Comparison of ENCODE assay signal across 11 mouse cellular contexts in the genomic region with DNA sequence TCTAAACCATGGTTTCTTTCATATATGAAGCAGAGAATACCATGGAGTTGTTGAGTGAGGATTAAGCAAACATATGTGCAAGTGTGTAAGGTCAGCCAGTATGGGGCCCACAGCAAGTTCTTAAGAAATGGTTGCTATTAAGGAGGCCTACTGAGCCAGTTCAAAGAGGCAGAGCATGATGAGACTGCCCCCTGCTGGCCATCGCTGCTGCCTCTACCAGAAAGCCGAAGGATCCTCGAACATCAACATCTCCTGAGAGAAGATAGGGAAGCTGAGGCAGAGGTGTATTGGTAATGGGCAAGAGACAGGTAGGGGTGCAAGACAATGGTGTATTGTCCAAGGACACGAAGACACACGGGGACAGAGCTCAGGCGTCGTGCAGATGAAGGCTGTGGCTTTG. TPM values are rescaled to one million over a fixed set of nuclear protein-coding genes. Genes with fewer than 3 reads are reported as not detected.
A peak's percentile ranks its signal among the peaks of the same experiment; 100 is the strongest.
DNase-seq lines count a peak whose midpoint lies in the region; ATAC-seq lines count a peak whose summit lies in the region.
"Had no signal": no experiment of that assay in that cellular context is flagged by ENCODE, and none has a peak within 500 bp of the region (broad histone marks: within the 10 kb centered on the region; RNA-seq: fewer than 3 reads in every experiment).

No protein-coding gene starts in this region.

- peak; percentile 82 for DNase-seq in forebrain, embryonic 11.5 days (ENCODE audit: low spot score)
- peak; percentile 49 for DNase-seq in 3T3-L1 (ENCODE audit: low read depth, low spot score)
- peak; percentile 67 to 76 for DNase-seq in adrenal gland, postnatal 36 days
- peak; percentile 25 for DNase-seq in embryonic facial prominence, embryonic 14.5 days (ENCODE audit: low spot score)
- DNase-seq in layer of hippocampus, adult 11-12 months (ENCODE audit: low spot score): peak; percentile 69
- DNase-seq in lung, postnatal 14 days: peak; percentile 53
- peak; percentile 27 for DNase-seq in thymus, postnatal 0 days (ENCODE audit: low spot score)

- no peaks in the 10 kb centered on the region for H3K27me3 ChIP-seq in forebrain, embryonic 11.5 days (ENCODE audit: control insufficient read depth, insufficient read depth, low read length)
- H3K27me3 ChIP-seq in forebrain, embryonic 13.5 days: no peaks in the 10 kb centered on the region
- no peaks in the 10 kb centered on the region for H3K27me3 ChIP-seq in embryonic facial prominence, embryonic 14.5 days (replicated peaks; ENCODE audit: control insufficient read depth, insufficient read depth, low read length)
- H3K27me3 ChIP-seq: hindbrain, embryonic 15.5 days; neural tube, embryonic 13.5 days had no signal

- ATAC-seq in forebrain, embryonic 11.5 days (replicated peaks; ENCODE audit: low FRiP score): no peak
- ATAC-seq in forebrain, embryonic 13.5 days: no peak
- ATAC-seq in embryonic facial prominence, embryonic 14.5 days (ENCODE audit: low read depth): no peak
- ATAC-seq: Patski had no signal

- H3K4me1 ChIP-seq in forebrain, embryonic 11.5 days (replicated peaks; ENCODE audit: control insufficient read depth, insufficient read depth, low read length): no peaks in the 10 kb centered on the region; the same call in 1 of the 2 replicates
- H3K4me1 ChIP-seq in forebrain, embryonic 13.5 days: peaks cover 18% of the 10 kb centered on the region; the same call in 1 of the 2 replicates
- H3K4me1 ChIP-seq in embryonic facial prominence, embryonic 14.5 days (ENCODE audit: control insufficient read depth, insufficient read depth, low read length): no peaks in the 10 kb centered on the region

- H3K9ac ChIP-seq in forebrain, embryonic 11.5 days (ENCODE audit: low read length): no peak overlapping the region
- H3K9ac ChIP-seq in forebrain, embryonic 13.5 days: no peak overlapping the region
- no peak overlapping the region for H3K9ac ChIP-seq in embryonic facial prominence, embryonic 14.5 days (ENCODE audit: low read depth, low read length)
- H3K9ac ChIP-seq: hindbrain, embryonic 15.5 days; neural tube, embryonic 13.5 days had no signal

- H3K4me2 ChIP-seq in forebrain, embryonic 11.5 days (ENCODE audit: low read depth, low read length, severe bottlenecking): no peak overlapping the region
- no peak overlapping the region for H3K4me2 ChIP-seq in forebrain, embryonic 13.5 days
- no peak overlapping the region for H3K4me2 ChIP-seq in embryonic facial prominence, embryonic 14.5 days (ENCODE audit: low read depth, low read length)
- H3K4me2 ChIP-seq: hindbrain, embryonic 15.5 days; neural tube, embryonic 13.5 days had no signal

- H3K9me3 ChIP-seq in forebrain, embryonic 11.5 days (ENCODE audit: control insufficient read depth, low read length): no peaks in the 10 kb centered on the region
- no peaks in the 10 kb centered on the region for H3K9me3 ChIP-seq in forebrain, embryonic 13.5 days (replicated peaks)
- H3K9me3 ChIP-seq in embryonic facial prominence, embryonic 14.5 days (ENCODE audit: control insufficient read depth, low read length): no peaks in the 10 kb centered on the region
- H3K9me3 ChIP-seq: hindbrain, embryonic 15.5 days; neural tube, embryonic 13.5 days had no signal

- no peak overlapping the region for H3K27ac ChIP-seq in forebrain, embryonic 11.5 days (ENCODE audit: low read depth, low read length)
- no peak overlapping the region for H3K27ac ChIP-seq in forebrain, embryonic 13.5 days
- H3K27ac ChIP-seq in embryonic facial prominence, embryonic 14.5 days (replicated peaks; ENCODE audit: low read depth, low read length): no peak overlapping the region
- H3K27ac ChIP-seq: hindbrain, embryonic 15.5 days; neural tube, embryonic 13.5 days had no signal

- H3K36me3 ChIP-seq in forebrain, embryonic 11.5 days (ENCODE audit: control insufficient read depth, insufficient read depth, low read length): no peaks in the 10 kb centered on the region
- no peaks in the 10 kb centered on the region for H3K36me3 ChIP-seq in forebrain, embryonic 13.5 days (ENCODE audit: poor library complexity, severe bottlenecking)
- H3K36me3 ChIP-seq in embryonic facial prominence, embryonic 14.5 days (ENCODE audit: control insufficient read depth, insufficient read depth, low read length): no peaks in the 10 kb centered on the region
- H3K36me3 ChIP-seq: hindbrain, embryonic 15.5 days; neural tube, embryonic 13.5 days had no signal

- H3K4me3 ChIP-seq in forebrain, embryonic 11.5 days (ENCODE audit: low read depth, low read length): no peak overlapping the region
- H3K4me3 ChIP-seq in forebrain, embryonic 13.5 days: no peak overlapping the region
- H3K4me3 ChIP-seq in embryonic facial prominence, embryonic 14.5 days (ENCODE audit: low read depth, low read length): no peak overlapping the region
- H3K4me3 ChIP-seq: hindbrain, embryonic 15.5 days; neural tube, embryonic 13.5 days had no signal

- WGBS in forebrain, embryonic 11.5 days: 29% methylated on average over 7 of the region's 7 CpGs
- WGBS in forebrain, embryonic 13.5 days: 28% methylated on average over 7 of the region's 7 CpGs
- 27% methylated on average over 7 of the region's 7 CpGs for WGBS in embryonic facial prominence, embryonic 14.5 days

RNA-seq across cellular contexts. Expression of gene Ush1c, which starts 12.1 kb away (rescaled TPM):
- 3.1 and 4.7 TPM in 2 replicates for polyA plus RNA-seq in forebrain, embryonic 11.5 days (2014; fragmentation: Nextera tagmentation; extraction: Ambion mirVana)
- 2.7 and 2.8 TPM in 2 replicates for polyA plus RNA-seq in forebrain, embryonic 13.5 days (2015; fragmentation: Nextera tagmentation; extraction: Ambion mirVana)
- 1 to 10 TPM; 2.8 to 3.2 TPM for total RNA-seq in adrenal gland, postnatal 36 days (2021)
- polyA plus RNA-seq in embryonic facial prominence, embryonic 14.5 days (2014; fragmentation: Nextera tagmentation; extraction: Ambion mirVana): 0.68 and 1.1 TPM in 2 replicates
- 0.32 and 0.46 TPM in 2 replicates for polyA plus RNA-seq in thymus, postnatal 0 days (2015; fragmentation: Nextera tagmentation; extraction: Ambion mirVana)
- polyA plus RNA-seq: Patski had no signal

RNA-seq across cellular contexts. Expression of gene Otog, which starts 14.5 kb away (rescaled TPM):
- polyA plus RNA-seq in forebrain, embryonic 11.5 days (2014; fragmentation: Nextera tagmentation; extraction: Ambion mirVana): 0.11 and 0.16 TPM in 2 replicates
- not detected in 2 replicates for polyA plus RNA-seq in forebrain, embryonic 13.5 days (2015; fragmentation: Nextera tagmentation; extraction: Ambion mirVana)
- 1 to 10 TPM in 1 of 2 experiments, not detected in 1; 2.9 TPM for total RNA-seq in adrenal gland, postnatal 36 days (2021)
- polyA plus RNA-seq in embryonic facial prominence, embryonic 14.5 days (2014; fragmentation: Nextera tagmentation; extraction: Ambion mirVana): 2.3 and 2.4 TPM in 2 replicates
- 0.12 and 0.15 TPM in 2 replicates for polyA plus RNA-seq in thymus, postnatal 0 days (2015; fragmentation: Nextera tagmentation; extraction: Ambion mirVana)
- polyA plus RNA-seq: neural tube, embryonic 13.5 days; Patski had no signal

RNA-seq across cellular contexts. Expression of gene Abcc8, which starts 46.4 kb away (rescaled TPM):
- polyA plus RNA-seq in forebrain, embryonic 11.5 days (2014; fragmentation: Nextera tagmentation; extraction: Ambion mirVana): 0.55 and 0.79 TPM in 2 replicates
- 6.9 and 10.2 TPM in 2 replicates for polyA plus RNA-seq in forebrain, embryonic 13.5 days (2015; fragmentation: Nextera tagmentation; extraction: Ambion mirVana)
- total RNA-seq in adrenal gland, postnatal 36 days (2021): 1 to 10 TPM; 1.6 to 1.7 TPM
- polyA plus RNA-seq in embryonic facial prominence, embryonic 14.5 days (2014; fragmentation: Nextera tagmentation; extraction: Ambion mirVana): 2.8 TPM in 2 replicates
- 1.0 and 1.1 TPM in 2 replicates for polyA plus RNA-seq in thymus, postnatal 0 days (2015; fragmentation: Nextera tagmentation; extraction: Ambion mirVana)
- polyA plus RNA-seq: Patski had no signal

Comparison
In these comparisons a context has a peak if more than half of its experiments do, and no peak if none do; other contexts are left out.
1. DNase-seq: peak in every context shown above with its lines; median percentile 82 in forebrain, embryonic 11.5 days; 72 in adrenal gland, postnatal 36 days; 69 in layer of hippocampus, adult 11-12 months; 53 in lung, postnatal 14 days; 49 in 3T3-L1; 27 in thymus, postnatal 0 days; 25 in embryonic facial prominence, embryonic 14.5 days.